Mouse (Mus musculus) Patski (cell line): ENCODE measurements around the gene Ret. TPM values are rescaled to one million over a fixed set of nuclear protein-coding genes. Genes with fewer than 3 reads are reported as not detected.

Experiments used
- ATAC-seq: fragments of 100-300 bp; one replicate; pipeline ENCODE4 v1.8.0; 2021
- CTCF ChIA-PET: fragments of 350-600 bp; sonication (Branson Sonifier 250); formaldehyde crosslinking; loops from one replicate; lab custom pipeline; 2022; ENCODE audit warnings: inconsistent platforms; lab: Charles Lee
- POLR2A ChIA-PET: fragments of 350-600 bp; sonication (Branson Sonifier 250); formaldehyde crosslinking; loops from one replicate; lab custom pipeline; 2022; ENCODE audit warnings: antibody characterized with exemption, inconsistent platforms; lab: Charles Lee
- DNase-seq: peaks from one replicate; pipeline ENCODE4 v3.0.0-alpha.2; 2011; ENCODE audit warnings: low read depth, low spot score
- H3K27me3 ChIP-seq: fragments of 371-371 bp; one replicate; pipeline ENCODE4 v1.5.1; 2021
- CTCF ChIP-seq: fragments of 100-300 bp; IDR thresholded peaks from one replicate; pipeline ENCODE4 v1.5.1; 2021
- in situ Hi-C: fragments of 300-500 bp; cut with MboI; formaldehyde crosslinking; loops from 3 replicates; pipeline ENCODE4 v1.11.1; 2018; ENCODE audit warnings: low pct_unique_long_range_greater_than_20kb, mixed read lengths
- polyA plus RNA-seq: library from polyadenylated mRNA; unstranded; gene quantifications from one replicate; pipeline ENCODE4 v1.2.3, GENCODE M21; 2021

Ret gene
- polyA plus RNA-seq, 1 experiment from 2014 or later = 0.10 TPM

DNA sequence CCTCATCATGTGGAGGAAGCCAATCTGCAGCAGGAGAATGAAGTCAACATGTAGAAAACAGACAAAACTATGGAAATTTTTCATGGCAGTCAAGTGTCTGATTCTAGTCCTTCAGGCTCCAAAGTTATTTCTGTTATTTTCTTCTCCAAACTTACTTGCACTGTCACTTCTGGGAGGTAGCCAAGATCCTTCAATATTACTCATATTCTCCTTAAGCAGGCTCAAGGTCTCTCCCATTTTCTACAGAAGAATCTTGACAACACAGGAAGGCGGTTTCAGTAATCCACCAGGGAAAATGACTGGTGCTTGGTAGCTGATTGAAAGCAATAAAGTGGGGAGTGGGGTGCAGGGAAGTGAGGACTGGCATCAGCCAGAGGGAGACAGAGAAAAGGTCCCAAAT lies 74.8 kb downstream of the Ret start:
- DNase-seq (no peak), ATAC-seq (no peak)
- POLR2A ChIA-PET = no interaction called here
- CTCF ChIA-PET = no interaction called here
- H3K27me3 ChIP-seq = no peaks in the 10 kb centered on the region
- TF ChIP-seq CTCF = no peak
- in situ Hi-C loops = no loop called here

DNA sequence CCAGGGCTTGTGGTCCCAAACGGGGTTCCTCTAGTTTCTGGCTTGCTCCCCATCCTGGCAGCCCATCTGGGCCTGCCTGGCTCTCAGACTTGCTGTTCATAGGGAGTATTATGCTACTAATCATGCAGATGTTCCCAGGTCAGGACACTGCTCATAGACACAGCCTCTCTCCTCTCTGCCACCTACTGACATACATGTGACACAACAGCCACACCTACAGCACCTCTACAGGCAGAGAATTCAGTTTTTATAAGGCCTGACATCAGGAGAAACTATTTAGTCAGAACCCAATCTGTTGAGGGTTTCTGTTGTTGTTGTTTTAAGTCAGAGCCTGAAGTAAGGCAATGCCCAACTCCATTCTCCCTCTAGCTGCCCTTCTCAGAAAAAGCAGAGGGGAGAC lies 85.7 kb downstream of the Ret start:
- TF ChIP-seq CTCF = peak; percentile 43
- CTCF ChIA-PET = no interaction called here
- DNase-seq (no peak), ATAC-seq (no peak)
- in situ Hi-C loops = no loop called here
- POLR2A ChIA-PET = no interaction called here
- no peaks in the 10 kb centered on the region for H3K27me3 ChIP-seq

Other genes with a start within 250 kb of the Ret start
- gene Rasgef1a, start 186.3 kb downstream of the Ret start, polyA plus RNA-seq = 0.05 TPM
- gene Csgalnact2, start 58.6 kb downstream of the Ret start, polyA plus RNA-seq = 11.7 TPM
- gene Bms1, start 221.8 kb upstream of the Ret start, polyA plus RNA-seq = 42.5 TPM